Mouse (Mus musculus) limb, embryonic 13.5 days (tissue): ENCODE data around the gene Gse1. TPM values are rescaled to one million over a fixed set of nuclear protein-coding genes. Genes with fewer than 3 reads are reported as not detected.
A peak's percentile ranks its signal among the peaks of the same experiment; 100 is the strongest.

Experiments used
- ATAC-seq: fragments of 200-750 bp; cut with Nextera tagmentation; 2 replicates; pipeline ENCODE4 v1.8.0; 2017; ENCODE audit warnings: low read depth, moderate number of reproducible peaks, moderate TSS enrichment; ENCODE audit not compliant: low FRiP score
- H3K27ac ChIP-seq: fragments of 300-500 bp; sonication (generic); 2 replicates; pipeline ENCODE4 v1.5.1; 2015; ENCODE audit warnings: inconsistent platforms, mild to moderate bottlenecking, moderate library complexity
- H3K27me3 ChIP-seq: fragments of 300-500 bp; sonication (generic); 2 replicates; pipeline ENCODE4 v1.6.1; 2015; ENCODE audit warnings: mild to moderate bottlenecking, inconsistent platforms
- H3K36me3 ChIP-seq: fragments of 300-500 bp; sonication (generic); 2 replicates; pipeline ENCODE4 v1.6.1; 2015; ENCODE audit warnings: inconsistent platforms, mild to moderate bottlenecking, moderate library complexity
- H3K4me1 ChIP-seq: fragments of 300-500 bp; sonication (generic); 2 replicates; pipeline ENCODE4 v1.6.1; 2015; ENCODE audit warnings: inconsistent platforms
- H3K4me2 ChIP-seq: fragments of 300-500 bp; sonication (generic); replicated peaks from 2 replicates; pipeline ENCODE4 v1.6.1; 2015; ENCODE audit warnings: inconsistent platforms, mild to moderate bottlenecking, moderate library complexity
- H3K4me3 ChIP-seq: fragments of 300-500 bp; sonication (generic); 2 replicates; pipeline ENCODE4 v1.5.1; 2015; ENCODE audit warnings: moderate library complexity, mild to moderate bottlenecking, inconsistent platforms
- H3K9ac ChIP-seq: fragments of 300-500 bp; sonication (generic); 2 replicates; pipeline ENCODE4 v1.6.1; 2015; ENCODE audit warnings: mild to moderate bottlenecking, inconsistent platforms
- H3K9me3 ChIP-seq: fragments of 300-500 bp; sonication (generic); 2 replicates; pipeline ENCODE4 v1.6.1; 2016; ENCODE audit warnings: inconsistent platforms
- WGBS: fragments of 180-500 bp; shearing (Covaris S2); methylation state at CpG from one replicate; pipeline ENCODE4 v1.1.7; 2015; 5-methylcytosine and 5-hydroxymethylcytosine counted together
- polyA plus RNA-seq: library from polyadenylated mRNA; unstranded; fragments of >200 nt; fragmentation: Nextera tagmentation; extraction: Ambion mirVana; gene quantifications from 2 replicates; pipeline ENCODE4 v1.2.1, GENCODE M21; 2015

The Gse1 gene
- polyA plus RNA-seq, 1 experiment from 2014 or later = 6.9 TPM

GRCm38 (mm10) chr8:120595963-120596362 lies 367.7 kb downstream of the Gse1 start:
- 14% methylated on average over 5 of the region's 5 CpGs for WGBS
- Histone ChIP-seq H3K4me3 (no peak overlapping the region), H3K9ac (no peak overlapping the region), H3K9me3 (no peaks in the 10 kb centered on the region), H3K27ac (no peak overlapping the region), H3K4me1 (peaks cover 8% of the 10 kb centered on the region), H3K4me2 (no peak overlapping the region), H3K27me3 (no peaks in the 10 kb centered on the region), H3K36me3 (no peaks in the 10 kb centered on the region)
- no peak for ATAC-seq

DNA sequence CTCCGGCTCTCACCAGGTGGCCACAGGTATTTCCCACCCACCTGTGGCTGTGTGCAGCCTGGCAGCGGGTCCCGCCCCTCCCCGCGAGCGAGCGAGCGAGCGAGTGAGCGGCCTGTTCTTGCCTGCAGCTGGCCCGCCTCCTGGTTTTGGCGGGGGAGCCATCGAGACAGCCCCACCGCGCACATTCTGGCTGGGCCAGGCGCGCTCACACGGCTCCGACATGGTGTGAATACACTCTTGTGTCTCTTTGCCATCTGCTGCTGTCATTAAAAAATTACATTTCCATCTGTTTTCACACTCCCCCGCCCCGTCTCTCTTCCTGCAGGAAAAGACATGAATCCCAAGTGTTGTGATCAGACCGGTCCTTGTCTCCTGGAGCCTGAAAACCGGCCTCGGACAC lies 370.3 kb downstream of the Gse1 start:
- Histone ChIP-seq H3K4me3 (peak overlapping the region; percentile 10; the same call in 1 of the 2 replicates), H3K4me1 (peaks cover 17% of the 10 kb centered on the region), H3K36me3 (no peaks in the 10 kb centered on the region), H3K27me3 (no peaks in the 10 kb centered on the region), H3K9ac (peak overlapping the region; percentile 53; the same call in 1 of the 2 replicates), H3K4me2 (peak overlapping the region; percentile 50), H3K9me3 (no peaks in the 10 kb centered on the region), H3K27ac (0 out of 2 replicates have a peak overlapping the region, but pooled peaks have one; percentile 44)
- ATAC-seq = peak; percentile 62
- 20% methylated on average over 24 of the region's 24 CpGs for WGBS

GRCm38 (mm10) chr8:120599504-120599903 lies 371.2 kb downstream of the Gse1 start:
- H3K4me2 ChIP-seq = no peak overlapping the region
- no peaks in the 10 kb centered on the region for H3K36me3 ChIP-seq
- no peaks in the 10 kb centered on the region for H3K27me3 ChIP-seq
- peaks cover 17% of the 10 kb centered on the region for H3K4me1 ChIP-seq
- H3K27ac ChIP-seq = no peak overlapping the region
- 51% methylated on average over 7 of the region's 7 CpGs for WGBS
- no peak overlapping the region for H3K4me3 ChIP-seq
- ATAC-seq = no peak
- H3K9me3 ChIP-seq = no peaks in the 10 kb centered on the region
- no peak overlapping the region for H3K9ac ChIP-seq

- 0 out of 2 replicates have a peak, but pooled peaks have one; percentile 29 for ATAC-seq
- 35% methylated on average over 6 of the region's 6 CpGs for WGBS
- H3K9me3 ChIP-seq = no peaks in the 10 kb centered on the region
- H3K27ac ChIP-seq = peak overlapping the region; percentile 0; the same call in 1 of the 2 replicates
- no peaks in the 10 kb centered on the region for H3K27me3 ChIP-seq
- H3K36me3 ChIP-seq = no peaks in the 10 kb centered on the region
- H3K4me3 ChIP-seq = no peak overlapping the region
- H3K4me2 ChIP-seq = no peak overlapping the region
- peaks cover 17% of the 10 kb centered on the region for H3K4me1 ChIP-seq
- 0 out of 2 replicates have a peak overlapping the region, but pooled peaks have one; percentile 27 for H3K9ac ChIP-seq
Observed at GRCm38 (mm10) chr8:120602672-120603071, 374.4 kb downstream of the Gse1 start.

- Histone ChIP-seq H3K36me3 (no peaks in the 10 kb centered on the region), H3K27ac (no peak overlapping the region), H3K4me1 (peaks cover 8% of the 10 kb centered on the region), H3K9me3 (no peaks in the 10 kb centered on the region), H3K4me3 (no peak overlapping the region), H3K9ac (no peak overlapping the region), H3K27me3 (no peaks in the 10 kb centered on the region), H3K4me2 (no peak overlapping the region)
- 85% methylated on average over 9 of the region's 9 CpGs for WGBS
- no peak for ATAC-seq
Observed at GRCm38 (mm10) chr8:120607460-120607859, 379.2 kb downstream of the Gse1 start.

DNA sequence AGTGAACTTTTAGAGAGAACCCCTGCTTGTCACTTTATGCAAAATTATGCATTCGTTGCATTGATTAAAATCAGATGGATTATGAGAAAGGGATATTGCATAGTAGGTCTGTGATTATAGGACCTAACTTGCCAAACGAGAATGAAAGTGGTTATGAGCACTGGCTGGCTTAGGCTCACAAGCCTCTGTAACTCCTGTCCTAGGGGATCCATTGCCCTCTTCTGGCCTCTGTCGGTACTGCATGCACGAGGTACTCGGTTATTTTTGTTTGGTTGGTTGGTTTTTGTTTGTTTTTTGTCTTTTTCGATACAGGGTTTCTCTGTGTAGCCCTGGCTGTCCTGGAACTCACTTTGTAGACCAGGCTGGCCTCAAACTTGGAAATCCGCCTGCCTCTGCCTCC lies 379.6 kb downstream of the Gse1 start:
- no peaks in the 10 kb centered on the region for H3K9me3 ChIP-seq
- H3K27me3 ChIP-seq = no peaks in the 10 kb centered on the region
- H3K4me3 ChIP-seq = no peak overlapping the region
- peaks cover 3% of the 10 kb centered on the region for H3K4me1 ChIP-seq
- 15% methylated on average over 7 of the region's 7 CpGs for whole genome bisulfite sequencing
- H3K27ac ChIP-seq = no peak overlapping the region
- H3K4me2 ChIP-seq = no peak overlapping the region
- no peak overlapping the region for H3K9ac ChIP-seq
- no peak for ATAC-seq
- H3K36me3 ChIP-seq = no peaks in the 10 kb centered on the region

GRCm38 (mm10) chr8:120610824-120611223 lies 382.6 kb downstream of the Gse1 start:
- Histone ChIP-seq H3K9me3 (no peaks in the 10 kb centered on the region), H3K4me3 (no peak overlapping the region), H3K4me2 (no peak overlapping the region), H3K27me3 (no peaks in the 10 kb centered on the region), H3K36me3 (no peaks in the 10 kb centered on the region), H3K27ac (no peak overlapping the region), H3K9ac (no peak overlapping the region; the same call in 1 of the 2 replicates), H3K4me1 (peaks cover 2% of the 10 kb centered on the region; the same call in 1 of the 2 replicates)
- ATAC-seq = no peak
- WGBS = 82% methylated on average over 6 of the region's 6 CpGs

DNA sequence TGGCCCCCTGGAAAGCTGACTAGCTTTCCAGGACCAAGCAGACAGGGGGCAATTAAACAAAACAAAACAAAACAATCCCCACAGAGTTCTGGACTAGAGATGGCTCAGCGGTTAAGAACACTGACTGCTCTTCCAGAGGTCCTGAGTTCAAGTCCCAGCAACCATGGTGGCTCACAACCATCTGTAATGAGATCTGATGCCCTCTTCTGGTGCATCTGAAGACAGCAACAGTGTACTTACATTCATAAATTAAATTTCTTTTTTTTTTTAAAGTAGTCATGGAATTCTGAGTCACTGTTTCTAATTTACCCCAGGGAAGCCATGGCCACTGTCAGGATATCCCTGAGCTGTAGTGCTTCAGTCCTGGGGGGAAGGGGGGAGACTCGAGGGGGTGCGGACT lies 386.2 kb downstream of the Gse1 start:
- H3K4me2 ChIP-seq = no peak overlapping the region
- 82% methylated on average over 3 of the region's 3 CpGs for WGBS
- no peak overlapping the region for H3K9ac ChIP-seq
- H3K9me3 ChIP-seq = no peaks in the 10 kb centered on the region
- H3K27me3 ChIP-seq = no peaks in the 10 kb centered on the region
- H3K4me1 ChIP-seq = no peaks in the 10 kb centered on the region; the same call in none of the 2 replicates
- no peak for ATAC-seq
- no peak overlapping the region for H3K4me3 ChIP-seq
- no peak overlapping the region for H3K27ac ChIP-seq
- no peaks in the 10 kb centered on the region for H3K36me3 ChIP-seq

- H3K27me3 ChIP-seq = no peaks in the 10 kb centered on the region
- no peak overlapping the region for H3K9ac ChIP-seq
- no peaks in the 10 kb centered on the region; the same call in none of the 2 replicates for H3K4me1 ChIP-seq
- no peaks in the 10 kb centered on the region for H3K36me3 ChIP-seq
- H3K4me2 ChIP-seq = no peak overlapping the region
- H3K4me3 ChIP-seq = no peak overlapping the region
- H3K27ac ChIP-seq = no peak overlapping the region
- no peaks in the 10 kb centered on the region for H3K9me3 ChIP-seq
- 37% methylated on average over 7 of the region's 8 CpGs for WGBS
- ATAC-seq = no peak
Observed at GRCm38 (mm10) chr8:120616663-120617626, 388.7 kb downstream of the Gse1 start.

DNA sequence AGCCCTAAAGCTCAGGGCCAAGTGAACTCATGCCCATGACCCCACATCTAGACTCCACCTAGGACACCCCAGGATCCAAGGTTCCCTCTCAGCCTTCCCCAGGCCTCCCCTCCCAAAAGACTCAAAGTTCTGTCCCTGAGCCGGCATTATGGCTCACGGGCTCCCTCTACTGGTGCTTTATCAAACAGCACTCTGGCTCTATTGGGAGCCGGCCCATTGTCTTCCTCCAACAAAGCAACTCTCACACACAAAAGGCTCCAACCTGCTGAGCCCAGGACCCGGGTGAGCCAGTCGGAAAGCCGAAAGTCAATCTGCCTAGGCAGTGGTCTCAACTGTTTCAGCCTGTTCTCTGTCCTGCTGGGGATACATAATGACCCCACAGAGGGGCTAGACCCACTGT lies 389.9 kb downstream of the Gse1 start:
- WGBS = 1% methylated on average over 6 of the region's 6 CpGs
- no peaks in the 10 kb centered on the region for H3K9me3 ChIP-seq
- no peaks in the 10 kb centered on the region for H3K36me3 ChIP-seq
- H3K4me1 ChIP-seq = no peaks in the 10 kb centered on the region; the same call in none of the 2 replicates
- 0 out of 2 replicates have a peak, but pooled peaks have one; percentile 41 for ATAC-seq
- no peak overlapping the region for H3K4me3 ChIP-seq
- no peaks in the 10 kb centered on the region for H3K27me3 ChIP-seq
- H3K9ac ChIP-seq = no peak overlapping the region
- peak overlapping the region; percentile 21; the same call in 1 of the 2 replicates for H3K4me2 ChIP-seq
- H3K27ac ChIP-seq = no peak overlapping the region

GRCm38 (mm10) chr8:120619235-120620180 lies 391.3 kb downstream of the Gse1 start:
- Histone ChIP-seq H3K4me2 (no peak overlapping the region), H3K4me1 (no peaks in the 10 kb centered on the region; the same call in none of the 2 replicates), H3K27me3 (no peaks in the 10 kb centered on the region), H3K4me3 (no peak overlapping the region), H3K9me3 (no peaks in the 10 kb centered on the region), H3K27ac (no peak overlapping the region), H3K9ac (0 out of 2 replicates have a peak overlapping the region, but pooled peaks have one; percentile 19), H3K36me3 (no peaks in the 10 kb centered on the region)
- 74% methylated on average over 10 of the region's 11 CpGs for WGBS
- no peak for ATAC-seq
